Mouse (Mus musculus) intestine, embryonic 16.5 days (tissue): ENCODE measurements around the gene Cops4. TPM values are rescaled to one million over a fixed set of nuclear protein-coding genes. Genes with fewer than 3 reads are reported as not detected.

Experiments
- ATAC-seq: fragments of 200-750 bp; cut with Nextera tagmentation; 2 replicates; pipeline ENCODE4 v1.8.0; 2017; ENCODE audit warnings: moderate TSS enrichment, moderate library complexity
- H3K27ac ChIP-seq: fragments of 300-500 bp; sonication (generic); 2 replicates; pipeline ENCODE4 v1.5.1; 2014; ENCODE audit warnings: mild to moderate bottlenecking, low read length
- H3K27me3 ChIP-seq: fragments of 300-500 bp; sonication (generic); replicated peaks from 2 replicates; pipeline ENCODE4 v1.6.1; 2014; ENCODE audit warnings: low read length, control low read depth, mixed read lengths; ENCODE audit not compliant: control insufficient read depth, insufficient read depth
- H3K36me3 ChIP-seq: fragments of 300-500 bp; sonication (generic); 2 replicates; pipeline ENCODE4 v1.6.1; 2014; ENCODE audit warnings: low read length, control low read depth; ENCODE audit not compliant: control insufficient read depth, insufficient read depth
- H3K4me1 ChIP-seq: fragments of 300-500 bp; sonication (generic); 2 replicates; pipeline ENCODE4 v1.6.1; 2014; ENCODE audit warnings: low read length, control low read depth, mixed read lengths; ENCODE audit not compliant: control insufficient read depth, insufficient read depth
- H3K4me2 ChIP-seq: fragments of 300-500 bp; sonication (generic); 2 replicates; pipeline ENCODE4 v1.6.1; 2014; ENCODE audit warnings: low read depth, low read length, control low read depth
- H3K4me3 ChIP-seq: fragments of 300-500 bp; sonication (generic); 2 replicates; pipeline ENCODE4 v1.5.1; 2014; ENCODE audit warnings: mild to moderate bottlenecking, low read length
- H3K9ac ChIP-seq: fragments of 300-500 bp; sonication (generic); 2 replicates; pipeline ENCODE4 v1.6.1; 2014; ENCODE audit warnings: low read depth, low read length
- H3K9me3 ChIP-seq: fragments of 300-500 bp; sonication (generic); 2 replicates; pipeline ENCODE4 v1.6.1; 2016; ENCODE audit warnings: low read length, control low read depth; ENCODE audit not compliant: control insufficient read depth
- WGBS: fragments of 180-500 bp; shearing (Covaris S2); extraction: QIAGEN DNeasy Blood & Tissue Kit; methylation state at CpG from one replicate; pipeline ENCODE4 v1.1.7; 2014; 5-methylcytosine and 5-hydroxymethylcytosine counted together
- polyA plus RNA-seq: library from polyadenylated mRNA; unstranded; fragments of >200 nt; fragmentation: Nextera tagmentation; extraction: Ambion mirVana; gene quantifications from 2 replicates; pipeline ENCODE4 v1.2.1, GENCODE M21; 2015

Gene Cops4
- polyA plus RNA-seq, result 151 and 164 TPM in 2 replicates

- no peaks in the 10 kb centered on the region for H3K36me3 ChIP-seq
- under 1% methylated on average over 64 of the region's 64 CpGs for WGBS
- H3K4me3 ChIP-seq, result peak within 1 kb of the TSS; percentile 81
- no peaks in the 10 kb centered on the region for H3K9me3 ChIP-seq
- peak within 1 kb of the TSS; percentile 73 for H3K4me2 ChIP-seq
- peak within 1 kb of the TSS; percentile 72 for H3K27ac ChIP-seq
- peak; percentile 99 for ATAC-seq
- H3K4me1 ChIP-seq, result peaks cover 10% of the 10 kb centered on the region
- no peaks in the 10 kb centered on the region for H3K27me3 ChIP-seq
- H3K9ac ChIP-seq, result peak within 1 kb of the TSS; percentile 89
Measured at GRCm38 (mm10) chr5:100518049-100519026, at the start of gene Cops4. Gene Cops4, plus strand, starts transcription at chr5:100518309.

GRCm38 (mm10) chr5:100476328-100476727 lies 41.8 kb upstream of the Cops4 start:
- WGBS, result 87% methylated on average over 3 of the region's 3 CpGs

GRCm38 (mm10) chr5:100477604-100478003 lies 40.5 kb upstream of the Cops4 start:
- Histone ChIP-seq H3K9me3 (no peaks in the 10 kb centered on the region), H3K9ac (no peak overlapping the region), H3K4me2 (no peak overlapping the region), H3K36me3 (peaks cover 4% of the 10 kb centered on the region; the same call in 1 of the 2 replicates), H3K27me3 (no peaks in the 10 kb centered on the region), H3K27ac (no peak overlapping the region), H3K4me1 (no peaks in the 10 kb centered on the region), H3K4me3 (no peak overlapping the region)
- WGBS, result 87% methylated on average over 9 of the region's 9 CpGs
- no peak for ATAC-seq

More at GRCm38 (mm10) chr5:100476328-100476727, 41.8 kb upstream of the Cops4 start:
- Histone ChIP-seq H3K9ac (no peak overlapping the region), H3K4me3 (no peak overlapping the region), H3K36me3 (peaks cover 4% of the 10 kb centered on the region; the same call in 1 of the 2 replicates), H3K9me3 (no peaks in the 10 kb centered on the region), H3K27me3 (no peaks in the 10 kb centered on the region), H3K27ac (no peak overlapping the region), H3K4me1 (no peaks in the 10 kb centered on the region), H3K4me2 (no peak overlapping the region)
- ATAC-seq, result no peak

- H3K27ac ChIP-seq, result no peak overlapping the region
- H3K4me2 ChIP-seq, result no peak overlapping the region
- no peaks in the 10 kb centered on the region for H3K27me3 ChIP-seq
- H3K4me3 ChIP-seq, result no peak overlapping the region
- H3K9ac ChIP-seq, result no peak overlapping the region
- H3K9me3 ChIP-seq, result no peaks in the 10 kb centered on the region
- H3K4me1 ChIP-seq, result no peaks in the 10 kb centered on the region
- no peak for ATAC-seq
- H3K36me3 ChIP-seq, result no peaks in the 10 kb centered on the region
Measured at GRCm38 (mm10) chr5:100483569-100483968, 34.5 kb upstream of the Cops4 start.

GRCm38 (mm10) chr5:100487120-100487519 lies 31.0 kb upstream of the Cops4 start:
- Histone ChIP-seq H3K27me3 (no peaks in the 10 kb centered on the region), H3K4me2 (no peak overlapping the region), H3K4me1 (peaks cover 3% of the 10 kb centered on the region; the same call in 1 of the 2 replicates), H3K9me3 (no peaks in the 10 kb centered on the region), H3K9ac (no peak overlapping the region), H3K4me3 (no peak overlapping the region), H3K36me3 (no peaks in the 10 kb centered on the region), H3K27ac (no peak overlapping the region)
- WGBS, result 77% methylated on average over 2 of the region's 2 CpGs
- ATAC-seq, result no peak

- Histone ChIP-seq H3K4me1 (peaks cover 3% of the 10 kb centered on the region; the same call in 1 of the 2 replicates), H3K36me3 (no peaks in the 10 kb centered on the region), H3K4me2 (no peak overlapping the region), H3K27ac (no peak overlapping the region), H3K27me3 (no peaks in the 10 kb centered on the region), H3K4me3 (no peak overlapping the region), H3K9me3 (no peaks in the 10 kb centered on the region), H3K9ac (no peak overlapping the region)
- no peak for ATAC-seq
- 97% methylated on average over 3 of the region's 3 CpGs for WGBS
Measured at GRCm38 (mm10) chr5:100488231-100488630, 29.9 kb upstream of the Cops4 start.

GRCm38 (mm10) chr5:100489340-100489739 lies 28.8 kb upstream of the Cops4 start:
- peaks cover 3% of the 10 kb centered on the region; the same call in 1 of the 2 replicates for H3K4me1 ChIP-seq
- H3K4me2 ChIP-seq, result no peak overlapping the region
- H3K27ac ChIP-seq, result no peak overlapping the region
- ATAC-seq, result no peak
- no peaks in the 10 kb centered on the region for H3K36me3 ChIP-seq
- H3K9ac ChIP-seq, result no peak overlapping the region
- no peaks in the 10 kb centered on the region for H3K9me3 ChIP-seq
- 74% methylated on average over 2 of the region's 2 CpGs for WGBS
- no peak overlapping the region for H3K4me3 ChIP-seq
- H3K27me3 ChIP-seq, result no peaks in the 10 kb centered on the region

GRCm38 (mm10) chr5:100491704-100492103 lies 26.4 kb upstream of the Cops4 start:
- no peaks in the 10 kb centered on the region for H3K36me3 ChIP-seq
- no peak overlapping the region for H3K9ac ChIP-seq
- H3K4me2 ChIP-seq, result no peak overlapping the region
- no peak overlapping the region for H3K4me3 ChIP-seq
- H3K27me3 ChIP-seq, result no peaks in the 10 kb centered on the region
- H3K27ac ChIP-seq, result no peak overlapping the region
- no peak for ATAC-seq
- H3K4me1 ChIP-seq, result peaks cover 3% of the 10 kb centered on the region; the same call in 1 of the 2 replicates
- no peaks in the 10 kb centered on the region for H3K9me3 ChIP-seq
- 40% methylated on average over 4 of the region's 4 CpGs for whole genome bisulfite sequencing

- H3K4me3 ChIP-seq, result peak overlapping the region; percentile 89
- H3K27me3 ChIP-seq, result no peaks in the 10 kb centered on the region
- peaks cover 5% of the 10 kb centered on the region; the same call in 1 of the 2 replicates for H3K4me1 ChIP-seq
- no peaks in the 10 kb centered on the region for H3K9me3 ChIP-seq
- H3K27ac ChIP-seq, result peak overlapping the region; percentile 85
- peak overlapping the region; percentile 86 for H3K9ac ChIP-seq
- ATAC-seq, result peak; percentile 80
- H3K4me2 ChIP-seq, result peak overlapping the region; percentile 89
- H3K36me3 ChIP-seq, result no peaks in the 10 kb centered on the region
- under 1% methylated on average over 45 of the region's 46 CpGs for WGBS
Measured at GRCm38 (mm10) chr5:100498436-100499180, 19.5 kb upstream of the Cops4 start.
